Mouse (Mus musculus) heart, embryonic 13.5 days (tissue): ENCODE data around the gene Ano6. TPM values are rescaled to one million over a fixed set of nuclear protein-coding genes. Genes with fewer than 3 reads are reported as not detected.

ENCODE experiments used
- ATAC-seq: fragments of 200-750 bp; cut with Nextera tagmentation; 2 replicates; pipeline ENCODE4 v1.8.0; 2017; ENCODE audit warnings: moderate TSS enrichment; ENCODE audit not compliant: insufficient number of reproducible peaks, low FRiP score, low TSS enrichment; ENCODE audit errors: extremely low read depth
- H3K27ac ChIP-seq: fragments of 300-500 bp; sonication (generic); replicated peaks from 2 replicates; pipeline ENCODE4 v1.5.1; 2015; ENCODE audit warnings: moderate library complexity, mild to moderate bottlenecking, inconsistent platforms
- H3K27me3 ChIP-seq: fragments of 300-500 bp; sonication (generic); replicated peaks from 2 replicates; pipeline ENCODE4 v1.6.1; 2015; ENCODE audit warnings: mild to moderate bottlenecking, inconsistent platforms
- H3K36me3 ChIP-seq: fragments of 300-500 bp; sonication (generic); 2 replicates; pipeline ENCODE4 v1.6.1; 2015; ENCODE audit warnings: mild to moderate bottlenecking, inconsistent platforms
- H3K4me1 ChIP-seq: fragments of 300-500 bp; sonication (generic); 2 replicates; pipeline ENCODE4 v1.6.1; 2015; ENCODE audit warnings: inconsistent platforms
- H3K4me2 ChIP-seq: fragments of 300-500 bp; sonication (generic); 2 replicates; pipeline ENCODE4 v1.6.1; 2015; ENCODE audit warnings: inconsistent platforms, mild to moderate bottlenecking, moderate library complexity
- H3K4me3 ChIP-seq: fragments of 300-500 bp; sonication (generic); 2 replicates; pipeline ENCODE4 v1.5.1; 2015; ENCODE audit warnings: moderate library complexity, mild to moderate bottlenecking, inconsistent platforms
- H3K9ac ChIP-seq: fragments of 300-500 bp; sonication (generic); 2 replicates; pipeline ENCODE4 v1.6.1; 2015; ENCODE audit warnings: inconsistent platforms, mild to moderate bottlenecking, moderate library complexity
- H3K9me3 ChIP-seq: fragments of 300-500 bp; sonication (generic); 2 replicates; pipeline ENCODE4 v1.6.1; 2016; ENCODE audit warnings: inconsistent platforms
- WGBS: fragments of 180-500 bp; shearing (Covaris S2); methylation state at CpG from one replicate; pipeline ENCODE4 v1.1.7; 2015; ENCODE audit warnings: mixed read lengths; 5-methylcytosine and 5-hydroxymethylcytosine counted together
- polyA plus RNA-seq: library from polyadenylated mRNA; unstranded; fragments of >200 nt; fragmentation: Nextera tagmentation; extraction: Ambion mirVana; gene quantifications from 2 replicates; pipeline ENCODE4 v1.2.1, GENCODE M21; 2015

The Ano6 gene
- polyA plus RNA-seq, 1 experiment from 2014 or later = 31.0 TPM

DNA sequence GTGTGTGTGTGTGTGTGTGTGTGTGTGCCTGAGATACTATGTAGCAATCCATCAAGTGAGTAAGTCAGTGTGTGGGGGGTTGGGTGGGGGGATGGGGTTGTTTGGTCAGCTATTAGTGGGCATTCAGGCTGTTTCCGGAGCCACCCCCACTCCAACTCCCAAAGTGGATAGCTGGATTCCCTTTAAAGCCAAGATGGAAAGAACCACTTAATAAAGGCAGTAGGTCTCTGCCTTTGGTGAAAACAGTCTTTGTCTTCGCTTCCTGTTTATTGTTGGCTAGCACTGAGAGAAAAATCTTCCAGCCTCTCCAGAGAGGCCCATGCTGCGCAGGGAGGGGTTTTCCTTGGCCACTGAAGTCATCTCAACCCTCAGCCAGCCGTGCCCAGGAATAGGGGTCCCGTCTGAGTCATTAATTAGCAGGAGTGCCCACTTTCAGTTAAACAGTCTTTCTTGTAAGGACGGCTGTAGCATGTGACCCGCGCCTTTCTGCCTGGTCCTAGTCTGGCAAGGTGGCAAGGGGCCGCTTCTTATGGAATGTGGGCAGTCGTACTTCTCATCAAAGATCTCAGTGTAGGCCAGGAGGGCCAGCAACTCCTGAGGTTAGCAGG is 38.1 kb downstream of the Ano6 start:
- H3K4me2 ChIP-seq = no peak overlapping the region
- H3K36me3 ChIP-seq = peaks cover 6% of the 10 kb centered on the region
- no peaks in the 10 kb centered on the region for H3K27me3 ChIP-seq
- peak overlapping the region; percentile 72 for H3K27ac ChIP-seq
- H3K4me1 ChIP-seq = peaks cover 58% of the 10 kb centered on the region
- no peaks in the 10 kb centered on the region for H3K9me3 ChIP-seq
- no peak overlapping the region for H3K4me3 ChIP-seq
- WGBS = 50% methylated on average over 10 of the region's 10 CpGs
- no peak for ATAC-seq
- no peak overlapping the region for H3K9ac ChIP-seq

- Histone ChIP-seq H3K4me1 (peaks cover 57% of the 10 kb centered on the region), H3K27me3 (no peaks in the 10 kb centered on the region), H3K4me2 (no peak overlapping the region), H3K36me3 (peaks cover 6% of the 10 kb centered on the region), H3K9ac (peak overlapping the region; percentile 28; the same call in 1 of the 2 replicates), H3K9me3 (no peaks in the 10 kb centered on the region), H3K4me3 (no peak overlapping the region), H3K27ac (peak overlapping the region; percentile 72)
- 63% methylated on average over 14 of the region's 14 CpGs for WGBS
- no peak for ATAC-seq
These were observed 39.0 kb downstream of the Ano6 start for GRCm38 (mm10) chr15:95829553-95830205.

DNA sequence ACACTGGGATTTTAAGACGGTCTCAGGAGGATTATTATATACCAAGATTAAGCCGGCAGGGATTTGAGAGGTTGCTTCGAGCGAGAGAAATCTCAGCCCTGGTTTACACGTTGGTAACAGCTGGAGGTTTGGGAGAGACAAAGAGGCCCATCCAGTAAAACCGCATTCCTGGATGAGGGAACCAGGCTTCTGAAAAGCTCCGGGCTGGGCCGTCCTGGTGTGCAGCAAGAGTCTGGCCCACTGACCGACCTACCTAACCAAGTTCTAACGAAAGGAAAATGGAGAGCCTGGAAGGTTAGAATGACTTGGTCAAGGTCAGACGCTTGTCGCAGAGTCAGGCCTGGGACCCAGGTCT is 39.5 kb downstream of the Ano6 start:
- H3K4me3 ChIP-seq = no peak overlapping the region
- peak overlapping the region; percentile 72 for H3K27ac ChIP-seq
- peaks cover 60% of the 10 kb centered on the region for H3K4me1 ChIP-seq
- H3K36me3 ChIP-seq = peaks cover 2% of the 10 kb centered on the region
- no peaks in the 10 kb centered on the region for H3K27me3 ChIP-seq
- no peak overlapping the region for H3K4me2 ChIP-seq
- 73% methylated on average over 12 of the region's 12 CpGs for WGBS
- no peaks in the 10 kb centered on the region for H3K9me3 ChIP-seq
- H3K9ac ChIP-seq = peak overlapping the region; percentile 28; the same call in 1 of the 2 replicates
- no peak for ATAC-seq

GRCm38 (mm10) chr15:95833292-95833691 is 42.6 kb downstream of the Ano6 start:
- ATAC-seq = no peak
- H3K4me3 ChIP-seq = no peak overlapping the region
- H3K9ac ChIP-seq = no peak overlapping the region
- H3K9me3 ChIP-seq = no peaks in the 10 kb centered on the region
- H3K4me1 ChIP-seq = peaks cover 65% of the 10 kb centered on the region
- no peaks in the 10 kb centered on the region for H3K27me3 ChIP-seq
- H3K27ac ChIP-seq = no peak overlapping the region
- no peak overlapping the region for H3K4me2 ChIP-seq
- H3K36me3 ChIP-seq = no peaks in the 10 kb centered on the region
- 72% methylated on average over 9 of the region's 9 CpGs for WGBS

DNA sequence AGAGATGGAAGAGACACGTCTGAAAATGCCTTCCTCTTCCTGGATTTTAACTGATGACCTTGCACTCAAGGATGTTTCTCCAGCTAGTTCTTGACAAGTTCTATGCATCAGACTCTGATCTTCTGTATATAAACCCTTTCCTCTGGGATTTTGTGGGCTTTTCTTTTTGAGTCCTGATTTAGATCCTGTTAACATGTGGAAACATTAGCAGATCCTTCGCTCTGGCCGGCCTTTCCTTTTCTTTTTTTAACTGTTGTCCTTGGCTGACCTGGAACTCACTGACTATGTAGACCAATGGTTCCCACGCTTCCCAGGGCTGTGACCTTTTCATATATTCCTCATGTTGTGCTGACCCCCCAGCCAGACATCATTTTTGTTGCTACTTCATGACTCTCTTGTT is 45.4 kb downstream of the Ano6 start:
- H3K9ac ChIP-seq = 0 out of 2 replicates have a peak overlapping the region, but pooled peaks have one; percentile 5
- ATAC-seq = no peak
- H3K36me3 ChIP-seq = no peaks in the 10 kb centered on the region
- no peak overlapping the region for H3K4me3 ChIP-seq
- H3K9me3 ChIP-seq = no peaks in the 10 kb centered on the region
- peaks cover 67% of the 10 kb centered on the region for H3K4me1 ChIP-seq
- no peaks in the 10 kb centered on the region for H3K27me3 ChIP-seq
- no peak overlapping the region; the same call in 1 of the 2 replicates for H3K4me2 ChIP-seq
- peak overlapping the region; percentile 86 for H3K27ac ChIP-seq
- 34% methylated on average over 4 of the region's 4 CpGs for WGBS

- Histone ChIP-seq H3K9me3 (no peaks in the 10 kb centered on the region), H3K27ac (peak overlapping the region; percentile 86), H3K36me3 (no peaks in the 10 kb centered on the region), H3K4me3 (peak overlapping the region; percentile 16; the same call in 1 of the 2 replicates), H3K4me2 (peak overlapping the region; percentile 55), H3K4me1 (peaks cover 67% of the 10 kb centered on the region), H3K27me3 (no peaks in the 10 kb centered on the region), H3K9ac (peak overlapping the region; percentile 62)
- ATAC-seq = peak; percentile 10; the same call in 1 of the 2 replicates
- 30% methylated on average over 13 of the region's 13 CpGs for WGBS
These were observed 46.2 kb downstream of the Ano6 start for GRCm38 (mm10) chr15:95836646-95837434.

DNA sequence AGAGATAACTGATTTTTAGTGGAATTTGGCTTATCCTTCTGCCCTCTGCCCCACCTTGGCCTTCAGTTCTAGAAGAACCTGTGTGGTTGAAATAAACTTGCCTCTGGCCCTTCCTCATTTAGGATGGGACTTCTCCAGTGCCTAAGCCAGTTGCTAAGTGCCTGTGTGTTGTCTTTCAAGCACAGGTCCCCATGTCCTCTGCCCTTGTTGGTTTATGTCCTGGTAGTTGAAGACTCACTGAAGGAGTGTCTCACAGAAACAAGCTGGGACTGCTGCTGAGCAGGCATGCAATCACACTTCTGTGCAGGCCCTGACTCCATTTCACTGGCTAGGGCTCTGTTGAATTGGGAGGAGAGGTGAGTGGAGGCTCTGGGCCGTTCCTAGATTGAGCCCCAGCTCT is 46.9 kb downstream of the Ano6 start:
- peaks cover 72% of the 10 kb centered on the region for H3K4me1 ChIP-seq
- H3K9ac ChIP-seq = peak overlapping the region; percentile 62
- ATAC-seq = no peak
- no peaks in the 10 kb centered on the region for H3K9me3 ChIP-seq
- H3K27ac ChIP-seq = peak overlapping the region; percentile 86
- H3K4me3 ChIP-seq = no peak overlapping the region
- no peaks in the 10 kb centered on the region for H3K36me3 ChIP-seq
- H3K4me2 ChIP-seq = peak overlapping the region; percentile 55
- WGBS = 63% methylated on average over 1 of the region's 1 CpGs
- no peaks in the 10 kb centered on the region for H3K27me3 ChIP-seq

GRCm38 (mm10) chr15:95838171-95839020 is 47.8 kb downstream of the Ano6 start:
- Histone ChIP-seq H3K4me2 (no peak overlapping the region), H3K4me3 (no peak overlapping the region), H3K4me1 (peaks cover 79% of the 10 kb centered on the region), H3K9ac (no peak overlapping the region), H3K27ac (peak overlapping the region; percentile 86), H3K9me3 (no peaks in the 10 kb centered on the region), H3K36me3 (no peaks in the 10 kb centered on the region), H3K27me3 (no peaks in the 10 kb centered on the region)
- no peak for ATAC-seq
- 71% methylated on average over 11 of the region's 11 CpGs for WGBS

- no peak for ATAC-seq
- Histone ChIP-seq H3K27me3 (no peaks in the 10 kb centered on the region), H3K9me3 (no peaks in the 10 kb centered on the region), H3K4me2 (no peak overlapping the region), H3K27ac (no peak overlapping the region), H3K4me1 (peaks cover 88% of the 10 kb centered on the region), H3K9ac (no peak overlapping the region; the same call in 1 of the 2 replicates), H3K36me3 (no peaks in the 10 kb centered on the region), H3K4me3 (no peak overlapping the region)
- WGBS = 49% methylated on average over 3 of the region's 3 CpGs
These were observed 49.1 kb downstream of the Ano6 start for GRCm38 (mm10) chr15:95839789-95840188.

DNA sequence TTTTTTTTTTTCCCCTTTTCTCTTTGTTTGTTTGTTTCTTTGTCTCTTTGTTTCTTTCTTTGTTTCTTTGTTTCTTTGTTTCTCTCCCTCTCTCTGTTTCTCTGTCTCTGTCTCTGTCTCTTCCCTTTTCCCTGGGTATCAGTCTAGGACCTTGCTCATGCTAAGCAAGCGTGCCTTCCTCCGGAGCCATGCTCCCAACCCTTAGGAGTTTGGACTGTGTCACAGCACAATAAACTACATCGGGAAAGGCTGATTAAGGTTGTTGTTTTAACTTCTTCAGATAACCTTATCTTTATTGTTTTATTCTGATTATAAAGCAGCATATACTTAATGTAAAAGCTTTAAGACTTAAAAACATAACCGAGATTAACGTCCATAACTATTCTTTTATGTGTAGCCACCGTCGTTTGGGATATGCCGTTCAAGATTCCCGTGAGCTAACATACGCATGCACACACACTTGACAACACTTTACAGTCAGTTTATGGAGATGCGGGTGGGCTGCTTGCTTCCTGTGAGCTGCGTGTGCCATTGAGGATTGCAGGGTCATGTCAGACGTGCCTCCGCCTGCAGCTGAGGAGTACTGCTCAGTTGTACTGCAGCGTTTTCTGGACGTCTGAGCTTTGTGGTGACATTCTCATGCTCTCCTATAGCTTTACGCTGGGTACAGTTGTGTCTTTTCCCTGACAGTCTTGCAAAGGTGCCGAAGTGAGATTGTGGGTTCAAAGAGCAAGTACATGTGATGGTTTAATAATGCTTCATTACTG is 52.7 kb downstream of the Ano6 start:
- H3K9me3 ChIP-seq = no peaks in the 10 kb centered on the region
- no peak for ATAC-seq
- no peak overlapping the region for H3K4me2 ChIP-seq
- 69% methylated on average over 18 of the region's 18 CpGs for WGBS
- no peaks in the 10 kb centered on the region for H3K27me3 ChIP-seq
- H3K4me3 ChIP-seq = no peak overlapping the region
- no peaks in the 10 kb centered on the region for H3K36me3 ChIP-seq
- H3K9ac ChIP-seq = no peak overlapping the region
- H3K4me1 ChIP-seq = peaks cover 72% of the 10 kb centered on the region
- no peak overlapping the region for H3K27ac ChIP-seq
